Mouse (Mus musculus): ENCODE measurements around the gene Slc9a3r2. TPM values are rescaled to one million over a fixed set of nuclear protein-coding genes. Genes with fewer than 3 reads are reported as not detected.

Slc9a3r2 gene
- polyA plus RNA-seq, 1 experiment from 2014 or later: 341 TPM

GRCm38 (mm10) chr17:24653967-24654710, 4.0 kb upstream of the Slc9a3r2 start:
- 5% methylated on average over 18 of the region's 19 CpGs for WGBS
- H3K9me3 ChIP-seq (ENCODE audit: low read length): no peaks in the 10 kb centered on the region
- 0 out of 2 replicates have a peak, but pooled peaks have one; percentile 28 for TF ChIP-seq EP300 (IDR thresholded peaks at IDR 0.05)
- TF ChIP-seq CTCF (IDR thresholded peaks at IDR 0.05): peak; percentile 98
- no peak overlapping the region for H3K4me3 ChIP-seq (ENCODE audit: low read depth, low read length)
- peak; percentile 95 for DNase-seq (ENCODE audit: low spot score)
- 0 out of 2 replicates have a peak overlapping the region, but pooled peaks have one; percentile 60 for H3K27ac ChIP-seq (ENCODE audit: low read length)
- ATAC-seq: peak; percentile 75
- H3K9ac ChIP-seq (replicated peaks; ENCODE audit: low read depth): no peak overlapping the region
- H3K27me3 ChIP-seq (replicated peaks; ENCODE audit: insufficient read depth, low read length): peaks cover 6% of the 10 kb centered on the region; the same call in 1 of the 2 replicates
- peak overlapping the region; percentile 42 for H3K4me2 ChIP-seq (replicated peaks; ENCODE audit: low read depth, low read length)
- peaks cover 17% of the 10 kb centered on the region for H3K4me1 ChIP-seq (ENCODE audit: insufficient read depth, low read depth, low read length)
- H3K36me3 ChIP-seq (ENCODE audit: insufficient read depth, low read length): no peaks in the 10 kb centered on the region

GRCm38 (mm10) chr17:24651835-24652234, 1.7 kb upstream of the Slc9a3r2 start:
- Histone ChIP-seq H3K27me3 (replicated peaks; ENCODE audit: insufficient read depth, low read length) (no peaks in the 10 kb centered on the region), H3K27ac (ENCODE audit: low read length) (no peak overlapping the region), H3K4me1 (ENCODE audit: insufficient read depth, low read depth, low read length) (peaks cover 17% of the 10 kb centered on the region; the same call in 1 of the 2 replicates), H3K36me3 (ENCODE audit: insufficient read depth, low read length) (peaks cover 4% of the 10 kb centered on the region; the same call in 1 of the 2 replicates), H3K9ac (replicated peaks; ENCODE audit: low read depth) (no peak overlapping the region), H3K4me3 (ENCODE audit: low read depth, low read length) (no peak overlapping the region), H3K4me2 (replicated peaks; ENCODE audit: low read depth, low read length) (no peak overlapping the region), H3K9me3 (ENCODE audit: low read length) (no peaks in the 10 kb centered on the region)
- no peak for DNase-seq (ENCODE audit: low spot score)
- WGBS: 43% methylated on average over 3 of the region's 3 CpGs
- no peak for TF ChIP-seq CTCF (IDR thresholded peaks at IDR 0.05)
- TF ChIP-seq EP300 (IDR thresholded peaks at IDR 0.05): no peak
- ATAC-seq: no peak

GRCm38 (mm10) chr17:24650766-24651165, 639 bp upstream of the Slc9a3r2 start:
- 66% methylated on average over 4 of the region's 4 CpGs for WGBS
- peak overlapping the region; percentile 90; the same call in 1 of the 2 replicates for H3K4me3 ChIP-seq (ENCODE audit: low read depth, low read length)
- peak overlapping the region; percentile 87 for H3K27ac ChIP-seq (ENCODE audit: low read length)

GRCm38 (mm10) chr17:24649581-24650069, 502 bp downstream of the Slc9a3r2 start:
- TF ChIP-seq CTCF (IDR thresholded peaks at IDR 0.05) (peak; percentile 15), EP300 (IDR thresholded peaks at IDR 0.05) (no peak)
- H3K9me3 ChIP-seq (ENCODE audit: low read length): no peaks in the 10 kb centered on the region
- H3K27me3 ChIP-seq (replicated peaks; ENCODE audit: insufficient read depth, low read length): no peaks in the 10 kb centered on the region
- H3K4me1 ChIP-seq (ENCODE audit: insufficient read depth, low read depth, low read length): peaks cover 22% of the 10 kb centered on the region
- under 1% methylated on average over 19 of the region's 35 CpGs for WGBS
- peaks cover 8% of the 10 kb centered on the region; the same call in 1 of the 2 replicates for H3K36me3 ChIP-seq (ENCODE audit: insufficient read depth, low read length)
- H3K9ac ChIP-seq (replicated peaks; ENCODE audit: low read depth): peak overlapping the region; percentile 74
- peak overlapping the region; percentile 90 for H3K4me3 ChIP-seq (ENCODE audit: low read depth, low read length)
- H3K27ac ChIP-seq (ENCODE audit: low read length): peak overlapping the region; percentile 87
- peak overlapping the region; percentile 95 for H3K4me2 ChIP-seq (replicated peaks; ENCODE audit: low read depth, low read length)
- DNase-seq (ENCODE audit: low spot score) (peak; percentile 68), ATAC-seq (peak; percentile 18)

More at GRCm38 (mm10) chr17:24650766-24651165, 639 bp upstream of the Slc9a3r2 start:
- H3K27me3 ChIP-seq (replicated peaks; ENCODE audit: insufficient read depth, low read length): no peaks in the 10 kb centered on the region
- H3K4me1 ChIP-seq (ENCODE audit: insufficient read depth, low read depth, low read length): peaks cover 17% of the 10 kb centered on the region; the same call in 1 of the 2 replicates
- ATAC-seq (no peak), DNase-seq (ENCODE audit: low spot score) (no peak)
- H3K9ac ChIP-seq (replicated peaks; ENCODE audit: low read depth): peak overlapping the region; percentile 74; the same call in 1 of the 2 replicates
- H3K9me3 ChIP-seq (ENCODE audit: low read length): no peaks in the 10 kb centered on the region
- TF ChIP-seq EP300 (IDR thresholded peaks at IDR 0.05) (peak; percentile 42; the same call in 1 of the 2 replicates), CTCF (IDR thresholded peaks at IDR 0.05) (no peak)
- peak overlapping the region; percentile 95 for H3K4me2 ChIP-seq (replicated peaks; ENCODE audit: low read depth, low read length)
- H3K36me3 ChIP-seq (ENCODE audit: insufficient read depth, low read length): peaks cover 8% of the 10 kb centered on the region; the same call in 1 of the 2 replicates

- peak overlapping the region; percentile 87 for H3K27ac ChIP-seq (ENCODE audit: low read length)
- no peaks in the 10 kb centered on the region for H3K9me3 ChIP-seq (ENCODE audit: low read length)
- H3K36me3 ChIP-seq (ENCODE audit: insufficient read depth, low read length): peaks cover 8% of the 10 kb centered on the region; the same call in 1 of the 2 replicates
- TF ChIP-seq CTCF (IDR thresholded peaks at IDR 0.05): peak; percentile 50
- TF ChIP-seq EP300 (IDR thresholded peaks at IDR 0.05): no peak
- no peak for DNase-seq (ENCODE audit: low spot score)
- 63% methylated on average over 10 of the region's 10 CpGs for WGBS
- no peak for ATAC-seq
- H3K9ac ChIP-seq (replicated peaks; ENCODE audit: low read depth): peak overlapping the region; percentile 74
- H3K4me1 ChIP-seq (ENCODE audit: insufficient read depth, low read depth, low read length): peaks cover 28% of the 10 kb centered on the region
- H3K4me2 ChIP-seq (replicated peaks; ENCODE audit: low read depth, low read length): peak overlapping the region; percentile 95
- peak overlapping the region; percentile 90 for H3K4me3 ChIP-seq (ENCODE audit: low read depth, low read length)
- no peaks in the 10 kb centered on the region for H3K27me3 ChIP-seq (replicated peaks; ENCODE audit: insufficient read depth, low read length)
Measured at GRCm38 (mm10) chr17:24648731-24649377, 1.3 kb downstream of the Slc9a3r2 start.

GRCm38 (mm10) chr17:24647493-24647892, 2.6 kb downstream of the Slc9a3r2 start:
- Histone ChIP-seq H3K4me1 (ENCODE audit: insufficient read depth, low read depth, low read length) (peaks cover 32% of the 10 kb centered on the region), H3K27me3 (replicated peaks; ENCODE audit: insufficient read depth, low read length) (no peaks in the 10 kb centered on the region), H3K9ac (replicated peaks; ENCODE audit: low read depth) (peak overlapping the region; percentile 21), H3K27ac (ENCODE audit: low read length) (peak overlapping the region; percentile 72), H3K4me3 (ENCODE audit: low read depth, low read length) (peak overlapping the region; percentile 26), H3K4me2 (replicated peaks; ENCODE audit: low read depth, low read length) (peak overlapping the region; percentile 95), H3K36me3 (ENCODE audit: insufficient read depth, low read length) (peaks cover 12% of the 10 kb centered on the region), H3K9me3 (ENCODE audit: low read length) (no peaks in the 10 kb centered on the region)
- WGBS: 62% methylated on average over 11 of the region's 11 CpGs
- ATAC-seq: no peak
- TF ChIP-seq EP300 (IDR thresholded peaks at IDR 0.05) (no peak), CTCF (IDR thresholded peaks at IDR 0.05) (no peak)
- DNase-seq (ENCODE audit: low spot score): no peak
